Mouse (Mus musculus): ENCODE results near the gene Ubap1. TPM values are rescaled to one million over a fixed set of nuclear protein-coding genes. Genes with fewer than 3 reads are reported as not detected.

Ubap1 gene
- polyA plus RNA-seq, 1 experiment from 2014 or later: 53.7 TPM

DNA sequence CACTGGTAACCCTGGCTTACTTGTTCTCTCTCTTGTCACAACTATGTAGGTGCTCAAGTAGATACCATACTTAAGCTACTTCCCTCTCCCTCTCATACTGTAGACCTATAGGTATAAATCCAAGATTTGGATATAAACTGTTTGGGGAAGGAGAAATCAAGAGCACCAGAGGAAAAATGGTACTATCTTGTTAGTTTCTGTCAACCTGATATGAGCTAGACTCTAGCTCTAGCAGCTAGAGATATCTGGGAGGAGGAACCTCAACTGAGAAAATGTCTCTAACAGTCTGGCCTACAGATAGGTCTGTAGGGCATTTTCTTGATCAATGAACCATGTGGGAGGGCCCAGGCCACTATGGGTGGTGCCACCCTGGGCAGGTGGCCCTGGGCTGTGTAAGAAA is 52.4 kb downstream of the Ubap1 start:
- no peak for TF ChIP-seq CTCF (IDR thresholded peaks at IDR 0.05; ENCODE audit: low read depth)
- no peaks in the 10 kb centered on the region for H3K36me3 ChIP-seq (ENCODE audit: insufficient read depth, low read length)
- no peak overlapping the region for H3K4me2 ChIP-seq (ENCODE audit: low read length)
- no peak overlapping the region for H3K27ac ChIP-seq
- no peaks in the 10 kb centered on the region for H3K27me3 ChIP-seq (ENCODE audit: insufficient read depth, low read length)
- ATAC-seq (replicated peaks; ENCODE audit: low FRiP score, low read depth): no peak
- DNase-seq (ENCODE audit: low spot score): no peak
- H3K4me3 ChIP-seq (replicated peaks; ENCODE audit: low read depth, low read length): no peak overlapping the region
- H3K4me1 ChIP-seq (replicated peaks; ENCODE audit: insufficient read depth, low read length): no peaks in the 10 kb centered on the region
- no peaks in the 10 kb centered on the region for H3K9me3 ChIP-seq (replicated peaks; ENCODE audit: low read length)
- no peak overlapping the region for H3K9ac ChIP-seq (ENCODE audit: low read depth, low read length)

DNA sequence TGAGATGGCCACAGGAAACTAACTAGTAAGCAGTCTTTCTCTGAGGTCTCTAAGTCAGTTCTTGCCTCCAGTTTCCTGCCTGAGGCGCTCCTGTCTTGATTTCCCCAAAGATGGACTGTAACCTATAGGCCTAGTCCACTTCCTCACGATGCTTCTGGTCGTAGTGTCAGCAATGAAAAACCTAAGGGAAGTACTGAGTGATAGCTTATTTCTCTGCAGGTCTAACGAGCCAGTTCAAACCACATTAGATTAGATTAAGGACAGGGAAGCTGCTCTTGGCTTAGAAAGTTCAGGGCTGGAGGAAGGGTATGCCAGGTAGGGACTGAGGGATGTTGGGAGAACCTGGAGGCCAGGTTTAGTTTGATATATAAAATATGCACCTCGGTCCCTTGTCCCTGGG is 52.8 kb downstream of the Ubap1 start:
- DNase-seq (ENCODE audit: low spot score) (no peak), ATAC-seq (replicated peaks; ENCODE audit: low FRiP score, low read depth) (no peak)
- Histone ChIP-seq H3K9me3 (replicated peaks; ENCODE audit: low read length) (no peaks in the 10 kb centered on the region), H3K4me3 (replicated peaks; ENCODE audit: low read depth, low read length) (no peak overlapping the region), H3K27ac (no peak overlapping the region), H3K4me2 (ENCODE audit: low read length) (no peak overlapping the region), H3K36me3 (ENCODE audit: insufficient read depth, low read length) (no peaks in the 10 kb centered on the region), H3K9ac (ENCODE audit: low read depth, low read length) (no peak overlapping the region), H3K27me3 (ENCODE audit: insufficient read depth, low read length) (no peaks in the 10 kb centered on the region), H3K4me1 (replicated peaks; ENCODE audit: insufficient read depth, low read length) (no peaks in the 10 kb centered on the region)
- WGBS: 90% methylated on average over 5 of the region's 5 CpGs
- TF ChIP-seq CTCF (IDR thresholded peaks at IDR 0.05; ENCODE audit: low read depth): no peak

DNA sequence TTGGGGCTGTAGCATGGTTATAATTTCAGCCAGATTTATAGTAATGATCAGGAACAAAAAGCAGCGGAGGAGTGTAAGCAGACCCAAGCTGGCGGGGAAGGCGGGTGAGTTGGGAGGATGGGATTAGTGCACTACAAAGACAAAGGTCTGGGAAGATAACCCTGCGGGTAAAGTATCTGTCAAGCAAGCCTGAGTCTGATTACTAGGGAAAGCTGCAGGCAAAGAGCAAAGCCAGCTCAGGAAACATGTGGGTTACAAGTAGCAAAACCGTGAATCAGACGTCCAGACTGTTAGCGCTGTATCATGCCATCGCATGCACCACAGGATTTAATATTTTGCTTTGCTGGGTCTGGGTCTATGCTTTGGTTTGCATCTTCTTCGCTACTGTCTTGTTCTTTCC is 57.8 kb downstream of the Ubap1 start:
- WGBS: 86% methylated on average over 9 of the region's 9 CpGs

DNA sequence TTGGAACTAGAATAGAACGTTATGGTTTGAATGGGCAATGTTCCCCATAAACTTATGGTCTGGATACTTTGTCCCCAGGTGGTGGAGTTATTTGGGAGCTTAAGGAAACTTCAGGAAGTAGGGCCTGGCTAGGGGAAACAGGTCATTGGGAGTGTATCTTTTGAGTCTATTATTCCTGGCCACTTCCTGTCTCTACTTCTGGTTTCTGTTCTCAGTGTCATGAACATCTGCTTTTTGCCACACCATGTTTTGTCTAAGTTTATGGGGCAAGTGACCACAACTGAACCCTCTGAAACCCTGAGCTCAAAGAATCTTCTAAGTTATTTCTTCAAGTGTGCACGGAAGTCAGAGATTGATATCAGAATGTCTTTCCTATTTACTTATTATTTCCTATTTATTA is 58.6 kb downstream of the Ubap1 start:
- H3K9ac ChIP-seq (ENCODE audit: low read depth, low read length): no peak overlapping the region
- H3K4me3 ChIP-seq (replicated peaks; ENCODE audit: low read depth, low read length): no peak overlapping the region
- 97% methylated on average over 2 of the region's 2 CpGs for WGBS
- H3K4me2 ChIP-seq (ENCODE audit: low read length): no peak overlapping the region
- no peaks in the 10 kb centered on the region for H3K9me3 ChIP-seq (replicated peaks; ENCODE audit: low read length)
- H3K36me3 ChIP-seq (ENCODE audit: insufficient read depth, low read length): no peaks in the 10 kb centered on the region
- TF ChIP-seq CTCF (IDR thresholded peaks at IDR 0.05; ENCODE audit: low read depth): no peak
- no peak overlapping the region for H3K27ac ChIP-seq
- no peaks in the 10 kb centered on the region for H3K27me3 ChIP-seq (ENCODE audit: insufficient read depth, low read length)
- ATAC-seq (replicated peaks; ENCODE audit: low FRiP score, low read depth): no peak
- no peaks in the 10 kb centered on the region for H3K4me1 ChIP-seq (replicated peaks; ENCODE audit: insufficient read depth, low read length)
- no peak for DNase-seq (ENCODE audit: low spot score)

More for the DNA sequence above, 57.8 kb downstream of the Ubap1 start:
- Histone ChIP-seq H3K9me3 (replicated peaks; ENCODE audit: low read length) (no peaks in the 10 kb centered on the region), H3K27ac (no peak overlapping the region), H3K36me3 (ENCODE audit: insufficient read depth, low read length) (no peaks in the 10 kb centered on the region), H3K9ac (ENCODE audit: low read depth, low read length) (no peak overlapping the region), H3K4me2 (ENCODE audit: low read length) (no peak overlapping the region), H3K4me3 (replicated peaks; ENCODE audit: low read depth, low read length) (no peak overlapping the region), H3K4me1 (replicated peaks; ENCODE audit: insufficient read depth, low read length) (no peaks in the 10 kb centered on the region), H3K27me3 (ENCODE audit: insufficient read depth, low read length) (no peaks in the 10 kb centered on the region)
- DNase-seq (ENCODE audit: low spot score): no peak
- no peak for TF ChIP-seq CTCF (IDR thresholded peaks at IDR 0.05; ENCODE audit: low read depth)
- no peak for ATAC-seq (replicated peaks; ENCODE audit: low FRiP score, low read depth)

DNA sequence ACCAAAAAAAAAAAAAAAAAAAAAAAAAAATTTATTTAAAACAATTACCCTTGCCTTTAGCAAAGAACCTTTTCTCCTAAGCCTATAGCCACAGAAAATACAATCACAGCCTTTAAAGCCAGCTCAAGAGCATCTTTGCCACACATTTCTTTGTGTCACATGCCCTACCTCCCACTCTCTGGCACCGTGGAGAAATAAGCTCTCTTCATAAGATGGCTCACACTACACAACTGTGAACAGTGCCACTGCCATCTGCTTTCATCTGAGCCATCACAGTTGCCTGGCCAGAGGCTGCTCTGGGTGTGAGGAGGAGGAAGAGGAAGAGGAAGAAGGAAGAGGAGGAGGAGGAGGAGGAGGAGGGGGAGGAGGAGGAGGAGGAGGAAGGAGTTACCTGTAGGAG is 60.5 kb downstream of the Ubap1 start:
- H3K4me1 ChIP-seq (replicated peaks; ENCODE audit: insufficient read depth, low read length): no peaks in the 10 kb centered on the region
- no peak for TF ChIP-seq CTCF (IDR thresholded peaks at IDR 0.05; ENCODE audit: low read depth)
- H3K36me3 ChIP-seq (ENCODE audit: insufficient read depth, low read length): no peaks in the 10 kb centered on the region
- H3K4me3 ChIP-seq (replicated peaks; ENCODE audit: low read depth, low read length): no peak overlapping the region
- no peaks in the 10 kb centered on the region for H3K9me3 ChIP-seq (replicated peaks; ENCODE audit: low read length)
- DNase-seq (ENCODE audit: low spot score): no peak
- H3K4me2 ChIP-seq (ENCODE audit: low read length): no peak overlapping the region
- no peak for ATAC-seq (replicated peaks; ENCODE audit: low FRiP score, low read depth)
- WGBS: 67% methylated on average over 1 of the region's 1 CpGs
- no peak overlapping the region for H3K27ac ChIP-seq
- H3K27me3 ChIP-seq (ENCODE audit: insufficient read depth, low read length): no peaks in the 10 kb centered on the region
- no peak overlapping the region for H3K9ac ChIP-seq (ENCODE audit: low read depth, low read length)

DNA sequence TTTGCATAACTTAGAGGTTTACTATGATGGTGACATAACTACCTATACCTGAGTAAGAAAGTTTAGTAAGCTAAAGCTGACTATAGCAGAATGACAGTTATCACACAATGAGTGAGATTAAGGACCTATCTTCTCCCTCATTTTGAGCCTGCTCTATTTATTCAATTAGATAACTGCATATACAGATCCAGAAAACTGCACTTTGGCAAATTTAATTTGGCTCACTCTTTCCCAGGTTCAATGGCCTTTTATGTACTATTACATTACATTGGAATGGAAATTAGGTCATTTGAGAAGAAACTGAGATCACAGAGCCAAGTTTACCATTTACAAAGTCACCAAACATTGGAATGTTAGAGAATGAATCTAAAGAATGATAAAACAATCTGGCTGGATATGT is 68.2 kb downstream of the Ubap1 start:
- Histone ChIP-seq H3K27me3 (ENCODE audit: insufficient read depth, low read length) (no peaks in the 10 kb centered on the region), H3K9me3 (replicated peaks; ENCODE audit: low read length) (no peaks in the 10 kb centered on the region), H3K36me3 (ENCODE audit: insufficient read depth, low read length) (no peaks in the 10 kb centered on the region), H3K9ac (ENCODE audit: low read depth, low read length) (no peak overlapping the region), H3K4me2 (ENCODE audit: low read length) (no peak overlapping the region), H3K4me3 (replicated peaks; ENCODE audit: low read depth, low read length) (no peak overlapping the region), H3K27ac (no peak overlapping the region), H3K4me1 (replicated peaks; ENCODE audit: insufficient read depth, low read length) (no peaks in the 10 kb centered on the region)
- no peak for TF ChIP-seq CTCF (IDR thresholded peaks at IDR 0.05; ENCODE audit: low read depth)
- ATAC-seq (replicated peaks; ENCODE audit: low FRiP score, low read depth) (no peak), DNase-seq (ENCODE audit: low spot score) (no peak)

DNA sequence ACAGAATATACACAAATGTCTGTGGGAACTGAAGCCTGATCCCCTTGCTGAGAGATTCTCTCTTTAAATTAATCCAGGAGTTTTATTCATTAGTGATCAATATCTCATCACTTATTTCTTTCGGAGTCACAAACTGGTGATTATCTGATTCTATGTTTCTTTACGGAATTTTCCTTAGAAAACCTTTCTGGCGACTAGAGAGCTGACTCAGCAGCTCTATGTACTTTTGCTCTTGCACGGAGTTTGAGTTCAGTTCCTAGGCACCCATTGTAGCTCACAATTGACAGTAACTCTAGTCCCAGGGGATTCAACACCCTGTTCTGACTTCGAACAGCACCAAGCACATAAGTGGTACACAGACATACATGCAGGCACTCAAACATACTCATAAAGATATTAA is 90.1 kb downstream of the Ubap1 start:
- Histone ChIP-seq H3K27ac (no peak overlapping the region), H3K9ac (ENCODE audit: low read depth, low read length) (no peak overlapping the region), H3K4me3 (replicated peaks; ENCODE audit: low read depth, low read length) (no peak overlapping the region), H3K36me3 (ENCODE audit: insufficient read depth, low read length) (no peaks in the 10 kb centered on the region), H3K4me2 (ENCODE audit: low read length) (no peak overlapping the region), H3K27me3 (ENCODE audit: insufficient read depth, low read length) (no peaks in the 10 kb centered on the region), H3K9me3 (replicated peaks; ENCODE audit: low read length) (no peaks in the 10 kb centered on the region), H3K4me1 (replicated peaks; ENCODE audit: insufficient read depth, low read length) (no peaks in the 10 kb centered on the region)
- 86% methylated on average over 5 of the region's 5 CpGs for WGBS
- no peak for TF ChIP-seq CTCF (IDR thresholded peaks at IDR 0.05; ENCODE audit: low read depth)
- no peak for DNase-seq (ENCODE audit: low spot score)
- no peak for ATAC-seq (replicated peaks; ENCODE audit: low FRiP score, low read depth)

Other genes with a start within 250 kb of the Ubap1 start
- gene Nol6, start 224.5 kb upstream of the Ubap1 start, polyA plus RNA-seq (2015; fragmentation: Nextera tagmentation; extraction: Ambion mirVana): 18.1 and 19.5 TPM in 2 replicates
- 87.7 and 93.9 TPM in 2 replicates for gene Ube2r2, start 213.3 kb upstream of the Ubap1 start, polyA plus RNA-seq (2015; fragmentation: Nextera tagmentation; extraction: Ambion mirVana)
- gene Ubap2, start 73.9 kb upstream of the Ubap1 start, polyA plus RNA-seq (2015; fragmentation: Nextera tagmentation; extraction: Ambion mirVana): 37.6 and 44.4 TPM in 2 replicates
- 49.8 and 55.4 TPM in 2 replicates for gene Dcaf12, start 34.1 kb upstream of the Ubap1 start, polyA plus RNA-seq (2015; fragmentation: Nextera tagmentation; extraction: Ambion mirVana)
- 2.0 and 2.4 TPM in 2 replicates for gene Kif24, start 115.9 kb downstream of the Ubap1 start, polyA plus RNA-seq (2015; fragmentation: Nextera tagmentation; extraction: Ambion mirVana)
- 57.2 and 61.7 TPM in 2 replicates for gene Nudt2, start 116.2 kb downstream of the Ubap1 start, polyA plus RNA-seq (2015; fragmentation: Nextera tagmentation; extraction: Ambion mirVana)
- 5.3 and 6.1 TPM in 2 replicates for gene AI464131, start 154.1 kb downstream of the Ubap1 start, polyA plus RNA-seq (2015; fragmentation: Nextera tagmentation; extraction: Ambion mirVana)
- gene 1110017D15Rik, start 168.3 kb downstream of the Ubap1 start, polyA plus RNA-seq (2015; fragmentation: Nextera tagmentation; extraction: Ambion mirVana): 0.43 and 0.68 TPM in 2 replicates
- gene Fam219a, start 220.5 kb downstream of the Ubap1 start, polyA plus RNA-seq (2015; fragmentation: Nextera tagmentation; extraction: Ambion mirVana): 2.3 and 2.9 TPM in 2 replicates
- 1.3 and 2.0 TPM in 2 replicates for gene Dnaic1, start 220.8 kb downstream of the Ubap1 start, polyA plus RNA-seq (2015; fragmentation: Nextera tagmentation; extraction: Ambion mirVana)